Mouse (Mus musculus) stomach, postnatal 0 days (tissue): ENCODE data around the gene Map4k4. TPM values are rescaled to one million over a fixed set of nuclear protein-coding genes. Genes with fewer than 3 reads are reported as not detected.

Experiments
- ATAC-seq: fragments of 200-750 bp; cut with Nextera tagmentation; 2 replicates; pipeline ENCODE4 v1.8.0; 2017; ENCODE audit not compliant: low FRiP score, low TSS enrichment
- DNase-seq: peaks from one replicate; pipeline ENCODE4 v3.0.0-alpha.2; 2016; ENCODE audit warnings: low spot score
- H3K27ac ChIP-seq: fragments of 300-500 bp; sonication (generic); replicated peaks from 2 replicates; pipeline ENCODE4 v1.5.1; 2014; ENCODE audit warnings: mild to moderate bottlenecking, control low read depth
- H3K27me3 ChIP-seq: fragments of 300-500 bp; sonication (generic); 2 replicates; pipeline ENCODE4 v1.6.1; 2014; ENCODE audit warnings: low read length; ENCODE audit not compliant: control insufficient read depth, insufficient read depth
- H3K36me3 ChIP-seq: fragments of 300-500 bp; sonication (generic); 2 replicates; pipeline ENCODE4 v1.6.1; 2014; ENCODE audit warnings: low read length, mixed read lengths; ENCODE audit not compliant: control insufficient read depth, insufficient read depth
- H3K4me1 ChIP-seq: fragments of 300-500 bp; sonication (generic); replicated peaks from 2 replicates; pipeline ENCODE4 v1.6.1; 2014; ENCODE audit warnings: antibody characterized with exemption; ENCODE audit not compliant: control insufficient read depth, insufficient read depth
- H3K4me2 ChIP-seq: fragments of 300-500 bp; sonication (generic); replicated peaks from 2 replicates; pipeline ENCODE4 v1.6.1; 2014; ENCODE audit warnings: low read depth, mild to moderate bottlenecking, control low read depth, moderate library complexity
- H3K4me3 ChIP-seq: fragments of 300-500 bp; sonication (generic); 2 replicates; pipeline ENCODE4 v1.5.1; 2014; ENCODE audit warnings: low read depth, low read length, control low read depth
- H3K9ac ChIP-seq: fragments of 300-500 bp; sonication (generic); 2 replicates; pipeline ENCODE4 v1.6.1; 2014; ENCODE audit warnings: mild to moderate bottlenecking, low read length, control low read depth, mixed read lengths
- H3K9me3 ChIP-seq: fragments of 300-500 bp; sonication (generic); 2 replicates; pipeline ENCODE4 v1.6.1; 2016; ENCODE audit warnings: low read length; ENCODE audit not compliant: control insufficient read depth
- CTCF ChIP-seq: IDR thresholded peaks from 2 replicates; pipeline ENCODE4 v1.5.1; 2016; ENCODE audit warnings: antibody characterized with exemption, low read depth, mild to moderate bottlenecking, moderate library complexity
- EP300 ChIP-seq: optimal IDR thresholded peaks from 2 replicates; pipeline ENCODE3; 2016; ENCODE audit warnings: antibody characterized with exemption
- WGBS: fragments of 180-500 bp; shearing (Covaris S2); extraction: QIAGEN DNeasy Blood & Tissue Kit; methylation state at CpG from one replicate; pipeline ENCODE4 v1.1.7; 2014; 5-methylcytosine and 5-hydroxymethylcytosine counted together
- polyA plus RNA-seq: library from polyadenylated mRNA; unstranded; fragments of >200 nt; fragmentation: Nextera tagmentation; extraction: Ambion mirVana; gene quantifications from 2 replicates; pipeline ENCODE4 v1.2.1, GENCODE M21; 2015

Map4k4 gene
- polyA plus RNA-seq, 1 experiment from 2014 or later: 8.5 TPM

DNA sequence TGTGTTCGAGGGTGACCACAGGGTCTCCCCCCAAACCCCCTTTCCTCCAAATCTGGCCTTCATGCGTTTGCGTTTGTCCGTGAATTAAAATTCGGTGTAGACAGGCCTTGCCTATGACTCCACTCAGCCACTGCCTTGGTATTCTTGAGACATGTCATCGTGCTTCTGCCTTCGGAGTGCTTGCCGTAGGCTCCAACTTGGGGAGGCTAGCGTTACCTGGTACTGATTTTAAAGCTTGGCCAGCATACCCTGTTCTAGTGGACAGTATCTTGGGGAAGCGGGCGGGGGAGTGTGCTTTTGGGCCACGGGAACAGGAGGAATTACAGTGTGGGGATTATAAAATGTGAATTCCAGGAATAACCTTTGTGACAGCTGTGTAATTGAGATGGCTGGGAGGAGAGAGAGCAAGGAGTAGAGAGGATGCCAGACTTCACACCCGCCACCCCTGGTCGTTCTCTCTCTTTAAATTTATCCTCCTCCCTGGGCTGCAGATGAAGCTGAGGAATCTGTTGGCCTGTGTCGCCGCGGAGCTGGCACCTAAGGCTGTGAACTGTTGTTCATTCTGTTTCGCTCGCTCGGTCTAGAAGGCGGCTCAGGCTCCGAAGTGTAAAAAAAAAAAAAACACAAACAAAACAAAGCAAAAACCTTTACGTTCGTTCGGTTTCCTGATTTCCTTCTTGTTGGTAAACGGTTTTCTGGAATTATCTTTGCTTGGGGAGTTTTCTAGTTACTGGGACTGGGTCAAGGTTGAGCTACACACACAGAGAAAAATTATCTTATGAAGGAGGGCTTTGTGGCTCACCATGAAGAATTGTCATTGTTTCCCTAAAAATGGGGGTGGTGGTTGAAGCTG, 1.4 kb downstream of the Map4k4 start:
- DNase-seq (peak; percentile 42), ATAC-seq (no peak)
- 1% methylated on average over 26 of the region's 26 CpGs for WGBS

DNA sequence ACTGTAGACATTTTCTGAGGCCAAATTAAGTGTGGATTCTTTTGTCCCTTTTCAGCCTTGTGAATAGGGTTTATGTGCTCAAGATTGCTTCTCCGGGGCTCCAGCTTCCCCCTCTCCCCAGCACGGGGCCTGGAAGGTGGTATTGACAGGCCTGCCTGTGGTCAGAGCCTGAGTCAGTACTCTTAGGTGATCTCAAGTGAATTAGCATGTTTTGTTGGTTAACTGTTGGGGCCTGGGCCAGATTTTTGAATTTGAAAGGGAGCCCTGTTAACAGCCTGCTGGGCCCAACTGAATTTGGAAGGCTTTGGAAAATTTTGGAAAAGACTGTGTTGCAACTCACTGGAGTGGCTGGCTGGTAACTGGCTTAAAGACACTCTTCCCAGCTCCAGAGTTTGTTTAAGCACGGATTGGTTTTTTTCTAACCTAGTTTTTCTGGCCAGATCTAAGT, 2.0 kb downstream of the Map4k4 start:
- H3K36me3 ChIP-seq: no peaks in the 10 kb centered on the region
- no peak for ATAC-seq
- H3K9me3 ChIP-seq: no peaks in the 10 kb centered on the region
- TF ChIP-seq EP300: no peak
- no peak for TF ChIP-seq CTCF
- H3K4me3 ChIP-seq: peak overlapping the region; percentile 95
- peak; percentile 51 for DNase-seq
- peak overlapping the region; percentile 49 for H3K9ac ChIP-seq
- 2% methylated on average over 3 of the region's 3 CpGs for WGBS
- H3K27me3 ChIP-seq: no peaks in the 10 kb centered on the region
- peak overlapping the region; percentile 99 for H3K27ac ChIP-seq
- peaks cover 8% of the 10 kb centered on the region; the same call in 1 of the 2 replicates for H3K4me1 ChIP-seq
- peak overlapping the region; percentile 74 for H3K4me2 ChIP-seq

More for the DNA sequence above, 1.4 kb downstream of the Map4k4 start:
- Histone ChIP-seq H3K9ac (peak overlapping the region; percentile 99), H3K4me1 (0 out of 2 replicates have a peak, but pooled peaks cover 6% of the 10 kb centered on the region), H3K4me2 (peak overlapping the region; percentile 74), H3K9me3 (no peaks in the 10 kb centered on the region), H3K4me3 (peak overlapping the region; percentile 95), H3K36me3 (no peaks in the 10 kb centered on the region), H3K27ac (peak overlapping the region; percentile 99), H3K27me3 (no peaks in the 10 kb centered on the region)
- TF ChIP-seq CTCF (0 out of 2 replicates have a peak, but pooled peaks have one; percentile 1), EP300 (peak; percentile 52)

DNA sequence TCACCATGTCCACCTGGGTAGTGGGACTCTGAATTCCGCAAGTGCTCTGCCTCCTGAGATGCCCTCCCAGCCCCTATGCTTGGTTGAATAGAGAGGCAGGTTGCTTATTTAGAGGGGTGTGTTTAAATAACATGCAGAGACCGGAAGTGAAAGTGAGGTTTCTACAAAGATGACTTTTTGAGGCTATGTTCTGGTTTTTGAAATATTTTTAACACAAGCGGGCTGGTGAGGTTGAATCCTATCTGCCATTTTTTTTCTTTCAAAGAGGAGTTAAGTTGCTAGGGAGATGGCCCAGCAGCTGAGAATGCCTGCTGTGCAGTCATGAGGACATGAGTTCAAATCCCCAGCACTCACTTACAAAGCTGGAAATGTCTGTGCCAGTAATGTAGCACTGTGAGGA, 4.0 kb downstream of the Map4k4 start:
- H3K4me3 ChIP-seq: no peak overlapping the region
- WGBS: 75% methylated on average over 3 of the region's 3 CpGs
- H3K4me1 ChIP-seq: peaks cover 11% of the 10 kb centered on the region; the same call in 1 of the 2 replicates
- ATAC-seq: no peak
- no peak overlapping the region for H3K9ac ChIP-seq
- no peak for DNase-seq
- no peaks in the 10 kb centered on the region for H3K36me3 ChIP-seq
- no peaks in the 10 kb centered on the region for H3K27me3 ChIP-seq
- H3K4me2 ChIP-seq: no peak overlapping the region
- H3K9me3 ChIP-seq: no peaks in the 10 kb centered on the region
- TF ChIP-seq CTCF: no peak
- no peak for TF ChIP-seq EP300
- no peak overlapping the region for H3K27ac ChIP-seq

DNA sequence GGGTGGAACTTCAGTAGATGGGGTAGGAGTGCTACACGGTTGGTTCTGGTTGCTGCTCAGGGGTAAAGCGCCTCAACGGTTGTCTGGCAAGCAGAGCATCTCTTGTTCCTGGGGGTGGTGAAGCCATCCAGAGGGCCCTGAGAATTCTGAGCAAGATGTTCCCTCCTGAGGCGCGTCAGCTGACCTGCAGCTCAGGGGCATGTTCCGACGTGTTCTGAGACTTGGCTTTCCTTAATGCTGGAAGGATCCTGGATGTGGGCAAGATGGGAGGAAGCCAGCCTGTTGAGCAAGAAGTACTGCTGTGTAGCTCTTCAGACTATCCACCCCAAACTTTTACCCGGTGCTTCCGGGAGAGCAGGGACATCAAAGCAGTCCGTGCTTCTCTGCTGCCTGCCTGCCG, 6.2 kb downstream of the Map4k4 start:
- Histone ChIP-seq H3K4me1 (peaks cover 11% of the 10 kb centered on the region; the same call in 1 of the 2 replicates), H3K9ac (no peak overlapping the region), H3K36me3 (no peaks in the 10 kb centered on the region), H3K9me3 (no peaks in the 10 kb centered on the region), H3K27ac (no peak overlapping the region), H3K4me2 (no peak overlapping the region), H3K4me3 (no peak overlapping the region), H3K27me3 (no peaks in the 10 kb centered on the region)
- 41% methylated on average over 11 of the region's 11 CpGs for WGBS
- TF ChIP-seq EP300: no peak
- no peak for TF ChIP-seq CTCF
- DNase-seq: no peak
- no peak for ATAC-seq

DNA sequence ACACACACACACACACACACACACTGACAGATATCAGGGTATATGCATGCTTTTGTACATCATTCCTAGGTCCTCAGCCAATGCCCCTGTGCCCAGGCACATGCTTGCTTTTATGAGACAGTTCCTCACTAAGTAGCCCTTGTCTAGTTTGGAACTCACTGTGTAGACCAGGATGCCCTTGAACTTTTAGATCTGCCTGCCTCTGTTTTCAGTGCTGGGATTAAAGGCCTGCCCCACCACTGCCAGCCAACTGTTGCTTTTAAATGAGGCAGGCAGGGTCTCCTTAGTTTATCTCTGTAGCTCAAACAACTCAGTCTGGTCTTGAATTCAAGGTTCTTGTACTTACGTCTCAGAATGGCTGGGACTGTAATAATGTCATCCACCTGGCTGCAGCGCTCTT, 8.3 kb downstream of the Map4k4 start:
- Histone ChIP-seq H3K4me1 (peaks cover 11% of the 10 kb centered on the region; the same call in 1 of the 2 replicates), H3K36me3 (no peaks in the 10 kb centered on the region), H3K27ac (no peak overlapping the region), H3K4me3 (no peak overlapping the region), H3K9me3 (no peaks in the 10 kb centered on the region), H3K27me3 (no peaks in the 10 kb centered on the region), H3K4me2 (no peak overlapping the region), H3K9ac (no peak overlapping the region)
- 86% methylated on average over 2 of the region's 2 CpGs for WGBS
- ATAC-seq (no peak), DNase-seq (no peak)
- TF ChIP-seq EP300 (no peak), CTCF (no peak)

DNA sequence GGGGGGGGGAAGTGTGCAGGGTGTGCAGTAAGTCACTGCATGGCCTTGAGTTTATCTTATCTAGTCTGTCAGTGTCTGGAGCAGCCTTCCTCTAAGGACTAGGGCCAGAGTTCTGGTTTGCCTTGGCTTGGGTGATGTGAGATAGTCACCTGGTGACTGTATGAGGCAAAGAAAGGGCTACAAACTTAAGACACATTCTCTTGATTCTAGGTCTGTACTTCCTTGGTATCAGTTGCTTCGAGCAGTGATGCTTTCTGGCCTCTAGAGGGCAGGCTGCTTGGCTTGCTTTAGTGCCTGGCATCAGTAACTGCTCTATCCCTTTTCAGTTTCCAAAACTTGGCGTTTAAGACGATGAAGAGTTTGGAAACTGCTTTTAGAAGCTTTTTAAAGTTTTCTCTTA, 10.7 kb downstream of the Map4k4 start:
- H3K4me2 ChIP-seq: no peak overlapping the region
- no peak for DNase-seq
- no peaks in the 10 kb centered on the region for H3K27me3 ChIP-seq
- H3K9me3 ChIP-seq: no peaks in the 10 kb centered on the region
- no peak overlapping the region for H3K9ac ChIP-seq
- no peak overlapping the region for H3K27ac ChIP-seq
- no peak overlapping the region for H3K4me3 ChIP-seq
- peaks cover 8% of the 10 kb centered on the region; the same call in 1 of the 2 replicates for H3K4me1 ChIP-seq
- WGBS: 36% methylated on average over 3 of the region's 3 CpGs
- no peak for TF ChIP-seq EP300
- peak; percentile 90 for TF ChIP-seq CTCF
- no peaks in the 10 kb centered on the region; the same call in 1 of the 2 replicates for H3K36me3 ChIP-seq
- no peak for ATAC-seq
